Mouse (Mus musculus) myocyte (in vitro differentiated cells): ENCODE measurements around the gene Ptcra.

ENCODE experiments used
- MAX ChIP-seq: IDR thresholded peaks from one replicate; pipeline ENCODE4 v1.6.1; 2011; ENCODE audit warnings: low read depth, mild to moderate bottlenecking, control low read depth
- MYOD1 ChIP-seq, 3 experiments: IDR thresholded peaks; one replicate each; pipeline ENCODE4 v1.6.1; 2011; ENCODE audit warnings: control low read depth in 2 of 3, low read depth in 2 of 3, mild to moderate bottlenecking in 2 of 3, moderate library complexity in 1 of 3; ENCODE audit not compliant: insufficient read length in 2 of 3, control insufficient read depth in 1 of 3
- MYOG ChIP-seq, 3 experiments: IDR thresholded peaks; one replicate each; pipeline ENCODE4 v1.6.1; 2011; ENCODE audit warnings: control low read depth in 2 of 3, low read depth in 2 of 3, mild to moderate bottlenecking in 2 of 3; ENCODE audit not compliant: insufficient read length in 2 of 3, control insufficient read depth in 1 of 3, insufficient read depth in 1 of 3
- POLR2A ChIP-seq: IDR thresholded peaks from one replicate; pipeline ENCODE4 v1.6.1; 2011; ENCODE audit warnings: low read depth, mild to moderate bottlenecking, control low read depth, moderate library complexity; ENCODE audit not compliant: insufficient read length
- POLR2AphosphoS2 ChIP-seq: IDR thresholded peaks from one replicate; pipeline ENCODE4 v1.6.1; 2011; ENCODE audit warnings: low read depth, control low read depth; ENCODE audit not compliant: insufficient read length
- SRF ChIP-seq: IDR thresholded peaks from one replicate; pipeline ENCODE4 v1.6.1; 2011; ENCODE audit warnings: low read depth; ENCODE audit not compliant: control insufficient read depth, insufficient read length
- USF1 ChIP-seq: IDR thresholded peaks from one replicate; pipeline ENCODE4 v1.6.1; 2011; ENCODE audit warnings: low read depth, mild to moderate bottlenecking, control low read depth, moderate library complexity

DNA sequence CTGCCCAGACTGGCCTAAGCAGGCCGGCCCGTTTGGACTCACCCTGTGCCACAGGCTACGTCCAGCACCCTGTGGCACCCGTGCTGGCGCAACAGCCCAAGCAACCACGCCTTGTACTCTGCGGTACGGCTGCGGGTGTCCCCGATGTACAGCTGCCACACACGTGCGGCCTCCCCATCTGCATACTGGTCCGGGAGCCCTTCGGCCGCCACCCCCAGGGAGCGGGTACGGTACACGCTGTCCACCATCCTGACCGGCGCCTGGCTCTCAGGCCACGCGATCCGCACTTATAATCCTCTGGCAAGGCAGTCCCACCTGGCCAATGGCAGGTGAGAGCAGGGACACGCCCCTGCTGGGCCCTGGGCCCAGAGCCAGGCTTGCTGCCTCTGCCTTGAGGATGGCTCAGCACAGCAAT lies 34.6 kb downstream of the Ptcra start, which contains the start of gene Gnmt:
- no peak for TF ChIP-seq POLR2A
- TF ChIP-seq POLR2AphosphoS2 = no peak
- TF ChIP-seq USF1 = no peak
- TF ChIP-seq MYOD1 (IDR thresholded peaks at IDR 0.05; ENCODE audit: control insufficient read depth in 1 of 3, insufficient read length in 2 of 3, low read depth in 2 of 3) = no peak
- TF ChIP-seq MAX = no peak
- no peak for TF ChIP-seq MYOG (IDR thresholded peaks at IDR 0.05; ENCODE audit: control insufficient read depth in 1 of 3, insufficient read depth in 1 of 3, insufficient read length in 2 of 3, low read depth in 2 of 3)
- TF ChIP-seq SRF = no peak
